Mouse (Mus musculus) testis, adult 2 months (tissue): ENCODE results near the gene Rmnd5a.

Experiments
- CTCF ChIP-seq: fragments of 200-500 bp; IDR thresholded peaks from 2 replicates; pipeline ENCODE4 v1.5.1; 2012; ENCODE audit warnings: low read depth, mild to moderate bottlenecking, inconsistent platforms, low read length, moderate library complexity; ENCODE audit not compliant: control insufficient read depth, insufficient read depth, insufficient replicate concordance
- POLR2A ChIP-seq: fragments of 200-500 bp; IDR thresholded peaks from 2 replicates; pipeline ENCODE4 v1.6.1; 2012; ENCODE audit warnings: low read depth, mild to moderate bottlenecking, inconsistent platforms, low read length, moderate library complexity; ENCODE audit not compliant: control insufficient read depth

DNA sequence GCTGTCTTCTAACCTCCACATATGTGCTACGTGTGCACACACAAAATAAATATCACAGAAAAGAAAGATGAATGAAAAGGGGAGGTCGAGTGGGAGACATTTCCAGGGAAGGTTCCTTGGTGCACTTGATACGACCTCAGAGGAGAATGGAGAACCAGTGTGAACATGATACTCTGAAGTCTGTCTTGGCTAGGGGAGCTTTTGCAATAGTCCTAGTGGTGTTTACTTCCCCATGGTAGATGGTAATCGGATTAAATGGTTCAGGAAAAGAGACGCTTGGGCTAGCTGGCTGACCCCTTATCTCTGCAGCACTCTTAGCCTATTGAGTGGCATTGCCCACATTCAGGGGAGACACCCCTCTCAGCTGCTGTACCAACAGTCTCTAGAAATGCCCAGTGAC is 36.3 kb upstream of the Rmnd5a start:
- TF ChIP-seq CTCF (no peak), POLR2A (no peak)
